Mouse (Mus musculus) heart, embryonic 11.5 days (tissue): Measurements from ENCODE around the gene Adcy4. TPM values are rescaled to one million over a fixed set of nuclear protein-coding genes. Genes with fewer than 3 reads are reported as not detected.
A peak's percentile ranks its signal among the peaks of the same experiment; 100 is the strongest.

Experiments used
- ATAC-seq: fragments of 200-750 bp; cut with Nextera tagmentation; replicated peaks from 2 replicates; pipeline ENCODE4 v1.8.0; 2017; ENCODE audit warnings: moderate library complexity; ENCODE audit not compliant: insufficient number of reproducible peaks, low FRiP score, low TSS enrichment
- H3K27ac ChIP-seq: fragments of 300-500 bp; sonication (generic); 2 replicates; pipeline ENCODE4 v1.5.1; 2014; ENCODE audit warnings: mild to moderate bottlenecking, low read depth, low read length
- H3K27me3 ChIP-seq: fragments of 300-500 bp; sonication (generic); 2 replicates; pipeline ENCODE4 v1.6.1; 2014; ENCODE audit warnings: mild to moderate bottlenecking, low read length, mixed read lengths; ENCODE audit not compliant: control insufficient read depth, insufficient read depth
- H3K36me3 ChIP-seq: fragments of 300-500 bp; sonication (generic); 2 replicates; pipeline ENCODE4 v1.6.1; 2014; ENCODE audit warnings: mild to moderate bottlenecking, low read length, moderate library complexity, mixed read lengths; ENCODE audit not compliant: control insufficient read depth, insufficient read depth
- H3K4me1 ChIP-seq: fragments of 300-500 bp; sonication (generic); 2 replicates; pipeline ENCODE4 v1.6.1; 2014; ENCODE audit warnings: low read length; ENCODE audit not compliant: control insufficient read depth, insufficient read depth
- H3K4me2 ChIP-seq: fragments of 300-500 bp; sonication (generic); 2 replicates; pipeline ENCODE4 v1.6.1; 2014; ENCODE audit warnings: mild to moderate bottlenecking, moderate library complexity
- H3K4me3 ChIP-seq: fragments of 300-500 bp; sonication (generic); 2 replicates; pipeline ENCODE4 v1.5.1; 2014; ENCODE audit warnings: low read depth, low read length
- H3K9ac ChIP-seq: fragments of 300-500 bp; sonication (generic); 2 replicates; pipeline ENCODE4 v1.6.1; 2014; ENCODE audit warnings: mild to moderate bottlenecking, low read depth, low read length, moderate library complexity
- H3K9me3 ChIP-seq: fragments of 300-500 bp; sonication (generic); replicated peaks from 2 replicates; pipeline ENCODE4 v1.6.1; 2016; ENCODE audit warnings: low read length; ENCODE audit not compliant: control insufficient read depth
- WGBS: fragments of 180-500 bp; shearing (Covaris S2); extraction: QIAGEN DNeasy Blood & Tissue Kit; methylation state at CpG from one replicate; pipeline ENCODE4 v1.1.7; 2014; ENCODE audit not compliant: insufficient replicate concordance; 5-methylcytosine and 5-hydroxymethylcytosine counted together
- polyA plus RNA-seq: library from polyadenylated mRNA; unstranded; fragments of >200 nt; fragmentation: Nextera tagmentation; extraction: Ambion mirVana; gene quantifications from 2 replicates; pipeline ENCODE4 v1.2.1, GENCODE M21; 2014

Adcy4 gene
- polyA plus RNA-seq, 1 experiment from 2014 or later = 13.2 TPM

- H3K4me2 ChIP-seq = peak overlapping the region; percentile 62
- no peaks in the 10 kb centered on the region for H3K9me3 ChIP-seq
- no peaks in the 10 kb centered on the region for H3K36me3 ChIP-seq
- no peak for ATAC-seq
- no peak overlapping the region for H3K9ac ChIP-seq
- H3K27me3 ChIP-seq = peaks cover 41% of the 10 kb centered on the region
- 18% methylated on average over 14 of the region's 14 CpGs for WGBS
- H3K4me3 ChIP-seq = peak overlapping the region; percentile 5; the same call in 1 of the 2 replicates
- H3K4me1 ChIP-seq = peaks cover 22% of the 10 kb centered on the region
- H3K27ac ChIP-seq = no peak overlapping the region
Observed at GRCm38 (mm10) chr14:55781310-55781709, 2.6 kb downstream of the Adcy4 start.

- peaks cover 22% of the 10 kb centered on the region for H3K4me1 ChIP-seq
- no peak for ATAC-seq
- no peaks in the 10 kb centered on the region for H3K9me3 ChIP-seq
- no peak overlapping the region for H3K4me3 ChIP-seq
- no peak overlapping the region for H3K27ac ChIP-seq
- WGBS = 75% methylated on average over 11 of the region's 11 CpGs
- H3K27me3 ChIP-seq = peaks cover 35% of the 10 kb centered on the region
- no peaks in the 10 kb centered on the region for H3K36me3 ChIP-seq
- H3K9ac ChIP-seq = no peak overlapping the region
- H3K4me2 ChIP-seq = no peak overlapping the region
Observed at GRCm38 (mm10) chr14:55780736-55781135, 3.2 kb downstream of the Adcy4 start.

- no peak overlapping the region for H3K9ac ChIP-seq
- no peak for ATAC-seq
- WGBS = 50% methylated on average over 16 of the region's 16 CpGs
- peaks cover 27% of the 10 kb centered on the region for H3K27me3 ChIP-seq
- H3K4me3 ChIP-seq = no peak overlapping the region
- H3K4me1 ChIP-seq = peaks cover 22% of the 10 kb centered on the region
- no peaks in the 10 kb centered on the region for H3K36me3 ChIP-seq
- H3K27ac ChIP-seq = no peak overlapping the region
- no peak overlapping the region for H3K4me2 ChIP-seq
- no peaks in the 10 kb centered on the region for H3K9me3 ChIP-seq
Observed at GRCm38 (mm10) chr14:55779656-55780055, 4.2 kb downstream of the Adcy4 start.

- Histone ChIP-seq H3K36me3 (no peaks in the 10 kb centered on the region), H3K4me2 (no peak overlapping the region), H3K4me3 (no peak overlapping the region), H3K27me3 (peaks cover 17% of the 10 kb centered on the region), H3K9ac (no peak overlapping the region), H3K9me3 (no peaks in the 10 kb centered on the region), H3K4me1 (peaks cover 18% of the 10 kb centered on the region), H3K27ac (no peak overlapping the region)
- WGBS = 88% methylated on average over 15 of the region's 15 CpGs
- ATAC-seq = no peak
Observed at GRCm38 (mm10) chr14:55778686-55779085, 5.2 kb downstream of the Adcy4 start.

GRCm38 (mm10) chr14:55777806-55778205 lies 6.1 kb downstream of the Adcy4 start:
- Histone ChIP-seq H3K27me3 (peaks cover 13% of the 10 kb centered on the region), H3K4me3 (no peak overlapping the region), H3K9ac (no peak overlapping the region), H3K4me2 (no peak overlapping the region), H3K4me1 (peaks cover 18% of the 10 kb centered on the region), H3K9me3 (no peaks in the 10 kb centered on the region), H3K27ac (no peak overlapping the region), H3K36me3 (no peaks in the 10 kb centered on the region)
- 76% methylated on average over 11 of the region's 11 CpGs for WGBS
- ATAC-seq = no peak

- Histone ChIP-seq H3K27me3 (peaks cover 9% of the 10 kb centered on the region), H3K4me3 (no peak overlapping the region), H3K4me2 (no peak overlapping the region), H3K36me3 (no peaks in the 10 kb centered on the region), H3K27ac (no peak overlapping the region), H3K9ac (no peak overlapping the region), H3K4me1 (peaks cover 18% of the 10 kb centered on the region), H3K9me3 (no peaks in the 10 kb centered on the region)
- WGBS = 24% methylated on average over 3 of the region's 3 CpGs
- ATAC-seq = no peak
Observed at GRCm38 (mm10) chr14:55777176-55777575, 6.7 kb downstream of the Adcy4 start.

- H3K9me3 ChIP-seq = no peaks in the 10 kb centered on the region
- H3K36me3 ChIP-seq = no peaks in the 10 kb centered on the region
- H3K9ac ChIP-seq = no peak overlapping the region
- no peak overlapping the region for H3K4me3 ChIP-seq
- 55% methylated on average over 7 of the region's 7 CpGs for WGBS
- no peak overlapping the region for H3K27ac ChIP-seq
- H3K4me1 ChIP-seq = peaks cover 18% of the 10 kb centered on the region
- H3K4me2 ChIP-seq = no peak overlapping the region; the same call in 1 of the 2 replicates
- ATAC-seq = no peak
- peaks cover 8% of the 10 kb centered on the region for H3K27me3 ChIP-seq
Observed at GRCm38 (mm10) chr14:55776711-55777110, 7.2 kb downstream of the Adcy4 start.

- 60% methylated on average over 16 of the region's 16 CpGs for WGBS
- Histone ChIP-seq H3K9ac (no peak overlapping the region), H3K4me2 (no peak overlapping the region), H3K27ac (no peak overlapping the region), H3K4me1 (peaks cover 4% of the 10 kb centered on the region), H3K9me3 (no peaks in the 10 kb centered on the region), H3K36me3 (no peaks in the 10 kb centered on the region), H3K4me3 (no peak overlapping the region), H3K27me3 (peaks cover 29% of the 10 kb centered on the region)
- no peak for ATAC-seq
Observed at GRCm38 (mm10) chr14:55769087-55769703, 14.7 kb downstream of the Adcy4 start.

- WGBS = 74% methylated on average over 6 of the region's 6 CpGs
- no peak for ATAC-seq
- Histone ChIP-seq H3K27ac (no peak overlapping the region), H3K9me3 (no peaks in the 10 kb centered on the region), H3K4me2 (no peak overlapping the region), H3K4me1 (peaks cover 4% of the 10 kb centered on the region), H3K27me3 (peaks cover 29% of the 10 kb centered on the region), H3K36me3 (no peaks in the 10 kb centered on the region), H3K4me3 (no peak overlapping the region), H3K9ac (no peak overlapping the region)
Observed at GRCm38 (mm10) chr14:55768555-55768954, 15.3 kb downstream of the Adcy4 start.
